Mouse (Mus musculus): ENCODE measurements around the gene Ifngr1.

Gene Ifngr1

DNA sequence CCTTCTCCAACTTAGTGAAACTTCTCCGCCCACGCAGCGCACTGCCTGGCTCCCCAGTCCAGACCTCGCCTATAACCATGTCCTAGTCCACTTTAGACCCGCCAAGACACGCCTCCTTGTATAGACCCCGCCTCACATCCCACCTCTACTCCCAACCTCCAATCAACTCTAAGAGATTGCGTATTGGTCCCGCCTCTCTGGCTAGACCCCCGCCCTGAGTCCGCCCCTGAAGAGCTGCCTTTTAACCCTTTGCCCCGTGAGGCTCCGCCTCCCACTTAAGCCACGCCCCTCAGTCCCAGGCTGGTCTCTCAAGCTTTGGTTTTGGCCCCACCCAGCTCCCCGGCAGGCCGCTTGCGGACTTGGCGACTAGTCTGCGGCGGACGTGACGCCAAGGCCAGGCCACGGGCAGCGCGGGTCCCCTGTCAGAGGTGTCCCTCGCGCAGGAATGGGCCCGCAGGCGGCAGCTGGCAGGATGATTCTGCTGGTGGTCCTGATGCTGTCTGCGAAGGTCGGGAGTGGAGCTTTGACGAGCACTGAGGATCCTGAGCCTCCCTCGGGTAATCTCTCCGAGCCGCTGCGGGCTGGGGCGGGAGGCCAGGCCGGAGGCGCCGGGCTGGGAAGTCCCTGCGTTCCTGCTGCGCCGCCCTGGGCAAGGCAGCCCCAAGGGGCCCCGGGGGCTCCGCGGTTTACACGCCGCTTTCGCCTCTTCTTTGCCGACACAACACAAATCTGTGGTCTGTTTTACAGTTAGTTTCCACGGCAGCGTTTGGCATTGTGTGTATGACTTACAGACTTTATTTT is at the start of gene Ifngr1:
TSS of gene Ifngr1 (plus strand) at position 309 of the 801 bp plus-strand sequence.
- peak; percentile 99 for DNase-seq (ENCODE audit: low spot score)

DNA sequence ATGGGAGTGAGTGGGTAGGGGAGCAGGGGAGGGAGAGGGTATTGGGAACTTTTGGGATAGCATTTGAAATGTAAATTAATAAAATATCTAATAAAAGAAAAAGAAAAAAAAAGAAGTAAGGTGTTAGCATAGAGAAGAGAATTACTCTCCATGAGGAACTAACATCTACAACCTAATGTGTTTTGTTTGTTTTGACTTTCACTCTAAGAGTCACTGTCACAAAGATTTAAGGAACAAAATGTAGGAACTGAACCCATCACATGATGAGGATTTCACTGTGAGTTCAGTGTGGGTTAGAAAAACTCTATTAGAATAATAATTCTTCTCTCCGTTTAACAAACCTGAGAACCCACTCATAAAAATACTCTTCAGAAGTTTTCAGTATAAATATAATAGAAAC is 44.9 kb upstream of the Ifngr1 start:
- DNase-seq (ENCODE audit: low spot score), result no peak

- DNase-seq (ENCODE audit: low spot score), result no peak
Measured at GRCm38 (mm10) chr10:19548016-19548415, 43.7 kb upstream of the Ifngr1 start.

DNA sequence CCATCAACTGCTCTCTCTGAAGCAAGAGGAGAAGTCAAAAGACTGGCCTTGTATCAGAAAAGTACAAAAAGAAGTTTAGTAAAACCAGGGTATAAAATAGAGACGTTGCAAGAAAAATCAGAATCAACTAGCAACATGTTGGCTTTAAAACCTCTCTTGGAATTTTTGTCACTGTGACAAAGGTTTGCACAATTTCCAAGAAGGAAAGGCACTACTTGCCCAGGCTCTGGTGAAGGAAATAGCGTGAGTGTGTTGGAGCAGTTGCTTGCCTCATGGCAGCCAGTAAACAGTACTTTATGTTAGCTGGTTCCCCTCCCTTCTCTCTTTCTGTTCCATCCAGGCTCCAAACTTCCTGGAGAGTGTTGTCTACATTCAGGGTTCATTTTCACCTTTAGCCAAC is 43.3 kb upstream of the Ifngr1 start:
- DNase-seq (ENCODE audit: low spot score), result no peak

- DNase-seq (ENCODE audit: low spot score), result no peak
Measured at GRCm38 (mm10) chr10:19551585-19551984, 40.2 kb upstream of the Ifngr1 start.

DNA sequence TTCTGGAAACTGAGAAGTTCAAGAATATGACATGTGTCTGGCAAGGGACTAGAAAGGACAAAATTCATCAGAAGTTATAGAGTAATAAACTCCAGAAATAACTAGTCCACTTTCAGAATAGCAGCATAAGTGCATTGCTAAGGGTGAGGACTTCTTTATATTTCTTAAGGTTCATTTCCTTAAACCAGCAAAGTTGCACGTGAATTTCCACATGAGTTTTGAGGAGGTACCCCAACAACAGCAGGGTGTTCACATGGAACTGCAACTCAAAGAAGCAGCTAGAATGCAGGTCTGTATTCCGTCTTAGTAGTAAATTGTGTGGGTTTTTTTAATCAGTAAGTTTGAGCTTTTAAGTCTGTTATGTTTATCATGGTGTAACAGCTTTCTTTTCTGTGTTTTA is 37.9 kb upstream of the Ifngr1 start:
- no peak for DNase-seq (ENCODE audit: low spot score)

- DNase-seq (ENCODE audit: low spot score), result no peak
Measured at GRCm38 (mm10) chr10:19557696-19558095, 34.1 kb upstream of the Ifngr1 start.

DNA sequence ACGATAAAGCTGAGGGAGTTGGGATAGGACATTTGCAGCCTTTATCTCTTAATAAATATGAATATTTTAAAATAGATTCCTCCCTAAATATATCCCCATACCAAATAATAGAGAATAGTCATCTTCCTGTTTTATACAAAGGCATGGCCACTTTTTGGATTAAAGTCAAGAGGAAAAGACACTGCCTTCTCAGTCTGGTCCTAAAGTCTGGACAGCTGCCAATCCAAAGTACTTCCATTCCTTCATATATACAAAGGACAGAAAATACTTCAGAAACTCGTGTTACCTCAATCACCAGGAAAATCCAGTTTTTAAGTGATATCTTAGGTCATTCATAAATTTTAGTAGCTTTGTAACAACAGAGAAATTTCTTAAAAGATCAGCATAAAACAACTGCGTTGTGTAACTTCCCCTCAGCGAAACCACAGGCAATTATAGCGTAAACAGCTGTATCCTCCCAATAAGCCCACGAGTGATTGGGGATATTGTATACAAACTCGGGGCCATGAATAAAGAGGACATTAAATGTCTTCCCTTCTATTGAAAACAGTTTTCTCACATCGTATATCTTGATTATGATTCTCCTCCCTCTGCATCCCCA is 32.1 kb upstream of the Ifngr1 start:
- no peak for DNase-seq (ENCODE audit: low spot score)

GRCm38 (mm10) chr10:19562598-19562997 is 29.2 kb upstream of the Ifngr1 start:
- no peak for DNase-seq (ENCODE audit: low spot score)

DNA sequence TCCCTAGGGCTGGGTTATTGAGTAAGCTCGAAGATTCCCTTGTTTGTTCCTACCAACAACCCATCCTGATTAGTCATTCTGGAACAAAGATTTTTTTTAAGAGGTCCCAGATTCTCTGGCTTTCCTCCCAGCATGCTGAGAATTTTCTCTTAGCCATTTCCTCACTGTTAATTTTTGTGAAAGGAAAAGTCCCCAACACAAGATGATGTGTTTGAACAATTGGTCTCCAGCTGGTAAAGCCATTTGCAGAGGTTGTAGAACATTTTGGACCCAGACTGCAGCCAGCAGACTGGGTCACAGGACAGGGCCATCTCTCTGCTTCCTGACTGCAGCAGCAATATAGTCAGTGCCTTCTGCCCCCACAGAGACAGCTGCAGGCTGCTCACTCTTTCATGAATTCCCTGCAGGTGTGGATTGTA is 28.3 kb upstream of the Ifngr1 start:
- DNase-seq (ENCODE audit: low spot score), result no peak

DNA sequence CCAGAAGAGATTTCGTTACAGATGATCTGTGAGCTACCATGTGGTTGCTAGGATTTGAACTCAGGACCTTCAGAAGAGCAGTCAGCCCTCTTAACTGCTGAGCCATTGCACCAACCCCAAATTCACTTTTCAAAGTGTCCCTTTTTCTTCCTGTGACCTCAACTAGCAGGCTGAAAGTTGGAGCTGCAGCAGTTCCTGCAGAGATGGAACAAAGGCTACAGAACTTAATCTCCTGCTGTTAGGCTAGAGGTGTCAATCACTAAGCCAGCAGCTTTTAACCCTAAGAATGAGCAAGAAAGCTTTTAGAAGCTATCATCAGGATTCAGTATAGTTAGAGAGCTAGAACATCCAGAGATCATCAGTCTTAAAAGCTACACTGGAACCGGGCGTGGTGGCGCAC is 24.3 kb upstream of the Ifngr1 start:
- DNase-seq (ENCODE audit: low spot score), result no peak

DNA sequence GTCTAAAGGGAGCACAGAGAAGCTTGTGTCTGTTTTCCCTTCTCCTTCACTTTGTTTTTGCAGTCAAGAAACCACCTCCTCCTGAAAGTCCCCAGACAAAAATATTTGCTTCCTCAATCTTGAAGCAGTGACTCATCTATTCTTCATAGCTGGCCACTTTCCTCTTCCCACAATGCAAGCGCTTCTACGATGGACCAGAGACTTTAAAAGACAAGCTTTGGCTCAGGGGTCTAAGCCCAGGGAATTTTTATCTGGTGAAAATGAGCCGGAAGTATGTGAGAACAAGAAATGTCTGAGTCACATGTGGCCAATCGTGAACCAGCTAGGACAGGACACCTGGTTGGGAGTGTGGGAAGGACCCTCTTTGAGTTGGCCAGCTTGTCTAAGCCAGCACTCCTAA is 21.5 kb upstream of the Ifngr1 start:
- DNase-seq (ENCODE audit: low spot score), result no peak

GRCm38 (mm10) chr10:19570716-19571115 is 21.0 kb upstream of the Ifngr1 start:
- no peak for DNase-seq (ENCODE audit: low spot score)

- no peak for DNase-seq (ENCODE audit: low spot score)
Measured at GRCm38 (mm10) chr10:19577571-19577970, 14.2 kb upstream of the Ifngr1 start.

DNA sequence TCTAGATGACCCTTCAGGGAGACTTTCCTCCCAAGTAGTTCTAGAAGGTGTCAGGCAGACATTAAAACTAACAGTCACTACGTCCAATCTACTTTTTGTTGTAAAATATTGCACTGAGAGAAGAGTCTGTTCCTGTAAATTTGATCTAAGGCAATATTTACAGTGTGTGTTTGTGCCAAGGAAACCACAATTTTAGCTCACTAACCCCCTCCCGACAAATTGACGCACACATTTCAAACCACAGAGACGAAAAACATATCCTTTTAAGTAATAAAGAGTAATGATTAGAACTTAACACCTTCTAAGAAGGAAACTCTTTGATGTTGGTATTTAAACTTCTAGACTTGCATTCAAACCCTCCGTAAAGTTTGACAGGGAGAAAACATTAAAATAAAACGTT is 13.7 kb upstream of the Ifngr1 start:
- DNase-seq (ENCODE audit: low spot score), result no peak

DNA sequence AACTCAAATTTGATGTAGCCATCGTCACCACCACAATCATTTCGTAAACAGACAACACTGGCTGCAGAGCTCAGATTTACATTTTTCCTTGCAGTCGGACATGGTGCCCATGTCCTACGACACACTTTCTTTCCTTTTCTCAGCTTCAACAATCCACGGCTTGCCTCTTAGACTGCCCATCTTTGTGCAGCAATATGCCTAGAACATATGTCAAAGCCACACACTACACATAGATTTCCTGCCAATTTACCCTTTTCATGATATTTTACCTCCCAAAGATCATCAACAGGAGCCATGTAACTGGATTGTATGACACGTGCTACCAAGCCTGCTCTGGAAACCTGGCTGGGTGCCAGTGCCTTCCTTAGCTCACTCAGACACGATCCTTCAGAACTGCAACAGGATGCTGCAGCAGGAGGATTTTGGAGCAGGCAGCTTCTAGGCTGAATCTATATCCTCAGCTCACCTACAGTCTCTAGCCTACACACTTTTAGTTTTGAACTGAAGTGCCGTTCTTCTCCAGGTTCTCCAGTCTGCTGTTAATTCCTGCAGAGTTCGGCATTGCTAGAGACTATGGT is 13.3 kb upstream of the Ifngr1 start:
- DNase-seq (ENCODE audit: low spot score), result no peak

DNA sequence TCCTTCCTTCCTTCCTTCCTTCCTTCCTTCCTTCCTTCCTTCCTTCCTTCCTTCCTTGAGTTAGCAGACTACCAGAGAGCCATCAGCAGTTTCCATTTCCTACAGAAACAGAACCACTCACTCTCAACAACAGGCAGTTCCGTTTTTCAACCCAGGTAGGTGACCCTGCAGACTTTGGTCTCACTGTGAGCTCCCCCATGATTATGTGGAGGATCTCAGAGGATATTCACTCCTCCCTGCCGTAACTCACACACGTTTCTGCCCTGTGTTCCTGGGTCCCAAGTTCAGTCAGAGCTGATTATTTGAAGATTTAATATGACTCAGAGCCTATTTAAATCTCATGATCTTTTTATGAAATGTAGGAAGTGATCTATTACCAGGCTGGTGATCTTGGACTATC is 11.1 kb upstream of the Ifngr1 start:
- no peak for DNase-seq (ENCODE audit: low spot score)

DNA sequence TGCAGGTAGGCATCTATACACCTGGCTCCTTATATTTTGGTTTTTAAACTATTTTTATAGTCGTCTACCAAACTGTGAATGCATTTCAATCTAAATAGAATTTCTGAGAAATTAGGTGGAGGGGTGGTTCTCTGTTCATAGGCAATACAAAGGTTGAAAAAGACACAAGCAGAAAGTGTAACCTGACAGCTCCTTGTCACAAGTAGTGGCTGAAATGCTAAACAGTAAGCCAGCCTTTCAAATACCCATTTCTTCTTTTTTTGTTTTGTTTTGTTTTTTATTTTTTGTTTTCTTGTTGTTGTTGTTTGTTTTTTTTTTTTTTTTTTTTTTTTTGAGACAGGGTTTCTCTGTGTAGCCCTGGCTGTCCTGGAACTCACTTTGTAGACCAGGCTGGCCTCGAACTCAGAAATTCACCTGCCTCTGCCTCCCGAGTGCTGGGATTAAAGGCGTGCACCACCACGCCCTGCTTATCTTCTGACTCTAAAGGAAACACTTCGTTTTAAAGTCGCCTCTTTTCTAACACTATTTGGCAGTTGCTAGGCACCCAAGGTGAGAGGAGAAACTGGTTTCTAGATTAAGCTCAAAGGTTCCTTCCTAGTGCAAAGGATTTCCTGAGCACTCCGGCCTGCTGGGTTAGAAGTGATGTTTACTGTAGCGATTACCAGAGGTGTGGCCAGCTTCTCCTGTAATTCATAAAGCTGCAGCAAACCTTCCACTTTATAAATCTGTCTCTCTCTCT is 9.7 kb upstream of the Ifngr1 start:
- no peak for DNase-seq (ENCODE audit: low spot score)

- no peak for DNase-seq (ENCODE audit: low spot score)
Measured at GRCm38 (mm10) chr10:19582806-19583430, 8.8 kb upstream of the Ifngr1 start.

GRCm38 (mm10) chr10:19584064-19584463 is 7.7 kb upstream of the Ifngr1 start:
- no peak for DNase-seq (ENCODE audit: low spot score)

- no peak for DNase-seq (ENCODE audit: low spot score)
Measured at GRCm38 (mm10) chr10:19584846-19585245, 6.9 kb upstream of the Ifngr1 start.

- DNase-seq (ENCODE audit: low spot score), result no peak
Measured at GRCm38 (mm10) chr10:19585860-19586259, 5.9 kb upstream of the Ifngr1 start.

All from urinary bladder, postnatal 14 days (tissue).